In genomic region chr2:94035428-94036331, GRCm38 (mm10) we compare ENCODE assay signal across 9 mouse cellular contexts. TPM values are rescaled to one million over a fixed set of nuclear protein-coding genes. Genes with fewer than 3 reads are reported as not detected.
DNase-seq lines count a peak whose midpoint lies in the region; ATAC-seq and TF ChIP-seq lines count a peak whose summit lies in the region.
"Had no signal": no experiment of that assay in that cellular context is flagged by ENCODE, and none has a peak within 500 bp of the region (broad histone marks: within the 10 kb centered on the region; RNA-seq: fewer than 3 reads in every experiment).

No protein-coding gene starts in this region.

- H3K27me3 ChIP-seq in testis, adult 2 months (ENCODE audit: control insufficient read depth, insufficient read depth, low read length): no peaks in the 10 kb centered on the region
- no peaks in the 10 kb centered on the region for H3K27me3 ChIP-seq in stomach, postnatal 0 days (ENCODE audit: control insufficient read depth, insufficient read depth, low read length)
- H3K27me3 ChIP-seq: embryonic facial prominence, embryonic 13.5 days had no signal

- WGBS in stomach, postnatal 0 days: 65% methylated on average over 9 of the region's 9 CpGs

- no peak overlapping the region for H3K27ac ChIP-seq in testis, adult 2 months (ENCODE audit: control insufficient read depth, insufficient read depth, low read depth, low read length)
- H3K27ac ChIP-seq in stomach, postnatal 0 days (replicated peaks): no peak overlapping the region
- H3K27ac ChIP-seq: embryonic facial prominence, embryonic 13.5 days had no signal

- TF ChIP-seq POLR2A in testis, adult 2 months (IDR thresholded peaks at IDR 0.05; ENCODE audit: control insufficient read depth, low read depth, low read length): no peak

- no peak for TF ChIP-seq EP300 in stomach, postnatal 0 days (optimal IDR thresholded peaks at IDR 0.05)

- H3K4me2 ChIP-seq in stomach, postnatal 0 days (replicated peaks; ENCODE audit: low read depth): no peak overlapping the region
- H3K4me2 ChIP-seq: embryonic facial prominence, embryonic 13.5 days had no signal

- peak; percentile 41; the same call in 1 of the 2 replicates for TF ChIP-seq CTCF in testis, adult 2 months (IDR thresholded peaks at IDR 0.05; ENCODE audit: control insufficient read depth, insufficient read depth, insufficient replicate concordance, low read depth, low read length)
- peak; percentile 96 for TF ChIP-seq CTCF in stomach, postnatal 0 days (IDR thresholded peaks at IDR 0.05; ENCODE audit: low read depth)

- no peak overlapping the region for H3K9ac ChIP-seq in stomach, postnatal 0 days (ENCODE audit: low read length)
- H3K9ac ChIP-seq: embryonic facial prominence, embryonic 13.5 days had no signal

- DNase-seq in testis, postnatal 14 days (ENCODE audit: low spot score): no peak
- peak; percentile 87 for DNase-seq in cerebellum, adult 9-10 months
- DNase-seq in frontal cortex, adult 2 months (ENCODE audit: extremely low spot score in 1 of 2, low spot score in 1 of 2): peak; percentile 71 to 96
- peak; percentile 70 for DNase-seq in induced T-regulatory cell, adult 2 months (ENCODE audit: low read depth)
- peak; percentile 69 for DNase-seq in left cerebral cortex, postnatal 4 days
- peak; percentile 7 to 34 for DNase-seq in natural killer cell, adult 2 months (ENCODE audit: low spot score in 2 of 2)
- DNase-seq in stomach, postnatal 0 days (ENCODE audit: low spot score): peak; percentile 74

- ATAC-seq in stomach, postnatal 0 days (ENCODE audit: low FRiP score, low TSS enrichment): peak; percentile 47; the same call in 1 of the 2 replicates

- no peak overlapping the region for H3K4me3 ChIP-seq in testis, adult 2 months (ENCODE audit: control insufficient read depth, low read depth, low read length)
- no peak overlapping the region for H3K4me3 ChIP-seq in stomach, postnatal 0 days (ENCODE audit: low read depth, low read length)
- H3K4me3 ChIP-seq: embryonic facial prominence, embryonic 13.5 days had no signal

- no peaks in the 10 kb centered on the region; the same call in 1 of the 2 replicates for H3K36me3 ChIP-seq in testis, adult 2 months (ENCODE audit: control insufficient read depth, insufficient read depth, low read length)
- H3K36me3 ChIP-seq in stomach, postnatal 0 days (ENCODE audit: control insufficient read depth, insufficient read depth, low read length): peaks cover 2% of the 10 kb centered on the region; the same call in 1 of the 2 replicates

- no peaks in the 10 kb centered on the region for H3K9me3 ChIP-seq in stomach, postnatal 0 days (ENCODE audit: control insufficient read depth, low read length)
- H3K9me3 ChIP-seq: embryonic facial prominence, embryonic 13.5 days had no signal

- intact Hi-C loops in left cerebral cortex, postnatal 4 days (cut with DNase I): loop anchor here (5.0 kb wide), 1 partner anchor 257 kb away; no protein-coding TSS in a partner anchor

- H3K4me1 ChIP-seq in testis, adult 2 months (ENCODE audit: control insufficient read depth, insufficient read depth, low read length): no peaks in the 10 kb centered on the region
- H3K4me1 ChIP-seq in stomach, postnatal 0 days (replicated peaks; ENCODE audit: control insufficient read depth, insufficient read depth): no peaks in the 10 kb centered on the region
- H3K4me1 ChIP-seq: embryonic facial prominence, embryonic 13.5 days had no signal

RNA-seq across cellular contexts. Expression of gene Alkbh3, which starts 25.1 kb away (rescaled TPM):
- 164 and 167 TPM in 2 replicates for polyA plus RNA-seq in testis, adult 2 months (2012; rRNA removed)
- 50.1 and 57.2 TPM in 2 replicates for polyA plus RNA-seq in frontal cortex, adult 2 months (2012; rRNA removed)
- total RNA-seq in left cerebral cortex, postnatal 4 days (2021): 10 to 100 TPM; 33.7 to 43.3 TPM
- 46.2 and 50.4 TPM in 2 replicates for polyA plus RNA-seq in stomach, postnatal 0 days (2015; fragmentation: Nextera tagmentation; extraction: Ambion mirVana)

RNA-seq across cellular contexts. Expression of gene Gm27027, which starts 39.5 kb away (rescaled TPM):
- polyA plus RNA-seq in testis, adult 2 months (2012; rRNA removed): not detected in 2 replicates
- polyA plus RNA-seq in frontal cortex, adult 2 months (2012; rRNA removed): 0.32 TPM in 1 of 2 replicates, not detected in the other
- total RNA-seq in left cerebral cortex, postnatal 4 days (2021): not detected
- polyA plus RNA-seq in stomach, postnatal 0 days (2015; fragmentation: Nextera tagmentation; extraction: Ambion mirVana): not detected in 2 replicates
- polyA plus RNA-seq: embryonic facial prominence, embryonic 13.5 days had no signal
